Mouse (Mus musculus) spleen, postnatal 14 days (tissue): ENCODE data around the gene Hoxa2.
A peak's percentile ranks its signal among the peaks of the same experiment; 100 is the strongest.

Experiments
- DNase-seq, 2 experiments: peaks; one replicate each; pipeline ENCODE4 v3.0.0; 2021 to 2022; ENCODE audit warnings: low spot score in 2 of 2

The Hoxa2 gene

GRCm38 (mm10) chr6:52164626-52165440 lies at the start of gene Hoxa2:
TSS of gene Hoxa2 (minus strand) at chr6:52164831.
- no peak for DNase-seq

DNA sequence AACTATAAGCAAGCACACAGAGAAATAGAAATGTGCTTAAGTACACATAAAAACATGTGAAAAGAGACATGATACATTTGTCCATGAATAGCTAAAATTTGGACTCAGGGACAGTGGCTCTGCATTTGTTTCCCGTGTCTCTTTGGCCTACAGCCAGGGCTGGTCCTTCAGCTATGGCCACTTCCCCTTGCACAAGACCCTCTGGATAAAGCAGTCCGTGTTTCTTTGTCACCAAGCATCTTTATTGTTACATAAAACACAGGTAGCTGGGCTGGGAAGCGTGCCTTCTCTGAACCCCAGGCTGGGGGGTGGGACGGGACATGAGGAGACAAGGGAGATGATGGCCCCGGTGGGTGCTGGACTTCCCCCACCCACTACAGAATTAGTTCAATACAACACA lies 49.6 kb upstream of the Hoxa2 start:
- DNase-seq, result no peak

DNA sequence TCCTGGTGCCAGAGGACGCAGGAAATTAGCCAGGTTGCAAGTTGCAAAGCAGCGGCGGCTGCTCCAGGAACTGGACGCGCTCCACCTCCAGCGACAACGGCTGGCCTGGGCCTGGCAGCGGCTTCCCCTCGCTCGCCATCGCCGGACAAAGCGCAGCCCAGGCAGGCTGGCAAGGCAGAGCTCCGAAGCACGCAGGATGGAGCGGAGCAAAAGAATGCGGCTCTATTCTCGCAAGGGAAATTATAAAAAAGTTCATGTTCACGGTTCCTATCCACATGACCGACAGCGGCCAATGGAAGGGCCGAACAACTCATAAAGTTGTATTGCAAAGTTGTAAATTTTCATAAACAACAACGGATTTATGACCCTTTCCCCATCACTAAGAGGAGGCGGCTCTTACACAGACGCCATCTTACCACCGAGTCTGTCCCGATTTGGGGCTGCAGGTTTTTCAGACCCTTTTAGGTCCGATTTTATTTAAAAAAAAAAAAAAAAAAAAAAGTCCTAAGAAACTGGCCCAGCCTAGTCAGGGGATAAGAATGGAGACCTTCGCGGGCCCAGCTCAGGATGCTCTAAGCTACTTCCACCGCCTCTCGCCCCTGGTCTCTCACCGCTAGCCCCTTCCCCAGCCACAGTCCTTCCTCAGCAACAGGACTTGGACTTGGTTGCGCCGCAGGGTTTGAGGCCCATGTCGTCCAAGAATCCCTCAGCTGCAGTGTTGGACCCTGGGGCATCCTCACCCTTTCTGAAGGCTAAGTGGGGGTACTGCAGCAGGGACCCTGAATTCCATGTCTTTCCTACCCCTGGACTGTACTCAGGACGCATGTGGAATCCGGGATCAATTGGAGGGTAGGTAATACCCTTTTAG lies 48.7 kb upstream of the Hoxa2 start, which contains the start of the genes Hoxa3 and Gm28308:
Gene Hoxa3, minus strand, starts transcription at position 218 of the 868 bp plus-strand sequence.
Gene Gm28308, minus strand, starts transcription at position 221 of the 868 bp plus-strand sequence.
- DNase-seq, result no peak

DNA sequence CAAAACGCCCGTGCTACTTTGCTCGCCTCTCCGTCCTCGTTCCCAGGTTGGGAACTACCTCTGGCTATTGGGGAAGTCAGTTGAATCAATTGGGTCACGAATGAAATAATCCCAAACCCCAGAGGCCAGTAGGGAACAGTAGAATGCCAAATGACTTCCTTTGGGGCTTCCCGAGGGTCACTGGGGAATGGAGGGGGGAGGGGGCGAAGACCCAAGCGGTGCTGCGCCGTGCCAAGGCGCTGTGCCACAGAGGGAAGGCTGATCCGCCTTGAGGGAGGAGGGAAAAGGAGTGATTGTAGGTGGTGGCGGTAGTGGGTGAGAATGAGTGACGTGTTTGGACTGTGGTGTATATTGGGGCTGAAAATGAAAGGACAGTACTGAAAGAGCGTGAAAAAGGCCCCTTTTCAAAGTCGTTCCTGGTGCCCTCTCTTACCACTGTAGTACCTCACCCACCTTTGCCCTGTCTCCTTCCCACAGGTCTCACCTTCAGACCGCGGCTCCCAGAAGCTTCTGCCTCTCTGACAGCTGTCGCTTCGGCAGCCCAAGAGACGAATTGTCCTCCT lies 48.0 kb upstream of the Hoxa2 start:
- no peak for DNase-seq

DNA sequence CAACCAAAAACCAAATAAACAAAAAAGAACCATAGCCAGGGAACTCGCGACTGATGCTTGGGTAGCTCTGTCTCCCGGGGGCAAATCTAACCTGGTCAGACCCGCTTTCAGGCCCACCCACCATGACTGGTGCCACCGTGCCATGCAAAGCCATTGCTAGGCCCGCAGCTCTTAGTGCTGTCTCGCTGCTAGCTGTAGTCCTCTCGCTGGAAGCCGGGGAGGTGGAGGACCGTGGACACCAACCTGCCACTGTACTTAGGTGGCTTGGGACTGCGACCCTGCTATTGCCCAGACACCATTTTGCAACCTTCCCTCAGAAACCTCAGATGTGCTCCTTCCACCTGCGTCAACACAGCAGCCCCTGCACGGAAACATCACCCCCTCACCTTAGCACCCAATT lies 47.3 kb upstream of the Hoxa2 start:
- DNase-seq, result no peak

DNA sequence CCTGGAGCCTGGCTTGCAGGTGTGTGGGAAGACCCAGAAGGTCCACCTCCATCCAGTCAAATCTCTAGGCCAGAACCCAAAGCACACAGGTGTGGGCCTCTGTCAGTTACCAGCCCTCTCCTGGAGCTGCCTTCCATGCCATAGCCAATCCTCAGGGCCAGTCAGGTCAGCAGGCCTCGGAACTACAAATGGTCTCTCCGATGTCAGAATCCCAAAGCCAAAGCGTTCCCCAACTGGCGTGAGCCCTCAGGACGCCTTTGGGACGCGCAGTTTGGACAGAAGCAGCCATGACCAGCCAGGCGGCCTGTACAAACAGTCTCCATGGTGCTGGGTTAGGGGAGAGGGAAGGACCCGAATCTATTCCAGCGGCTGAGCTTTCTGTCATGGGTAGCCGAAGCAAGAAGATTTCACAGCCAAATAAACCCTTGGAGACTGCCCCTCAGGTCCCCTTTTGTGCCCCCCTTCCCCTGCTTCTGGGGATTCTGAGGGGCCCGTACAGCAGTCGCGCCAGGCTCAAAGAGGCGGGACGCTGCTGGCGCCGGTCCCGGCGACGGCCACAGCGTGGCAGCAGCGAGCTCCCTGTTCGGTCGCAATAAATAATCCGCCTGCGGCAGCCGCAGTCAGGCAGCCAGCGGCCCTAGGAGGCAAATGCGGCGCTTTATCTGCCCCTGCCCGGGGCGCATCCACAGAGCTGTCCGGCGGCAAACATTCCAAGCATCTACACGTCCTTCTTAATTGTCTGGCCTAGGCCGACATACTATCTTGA lies 46.7 kb upstream of the Hoxa2 start:
- DNase-seq, result peak in 1 of 2 experiments; percentile 60

- no peak for DNase-seq
Measured at GRCm38 (mm10) chr6:52209685-52210046, 45.0 kb upstream of the Hoxa2 start.

DNA sequence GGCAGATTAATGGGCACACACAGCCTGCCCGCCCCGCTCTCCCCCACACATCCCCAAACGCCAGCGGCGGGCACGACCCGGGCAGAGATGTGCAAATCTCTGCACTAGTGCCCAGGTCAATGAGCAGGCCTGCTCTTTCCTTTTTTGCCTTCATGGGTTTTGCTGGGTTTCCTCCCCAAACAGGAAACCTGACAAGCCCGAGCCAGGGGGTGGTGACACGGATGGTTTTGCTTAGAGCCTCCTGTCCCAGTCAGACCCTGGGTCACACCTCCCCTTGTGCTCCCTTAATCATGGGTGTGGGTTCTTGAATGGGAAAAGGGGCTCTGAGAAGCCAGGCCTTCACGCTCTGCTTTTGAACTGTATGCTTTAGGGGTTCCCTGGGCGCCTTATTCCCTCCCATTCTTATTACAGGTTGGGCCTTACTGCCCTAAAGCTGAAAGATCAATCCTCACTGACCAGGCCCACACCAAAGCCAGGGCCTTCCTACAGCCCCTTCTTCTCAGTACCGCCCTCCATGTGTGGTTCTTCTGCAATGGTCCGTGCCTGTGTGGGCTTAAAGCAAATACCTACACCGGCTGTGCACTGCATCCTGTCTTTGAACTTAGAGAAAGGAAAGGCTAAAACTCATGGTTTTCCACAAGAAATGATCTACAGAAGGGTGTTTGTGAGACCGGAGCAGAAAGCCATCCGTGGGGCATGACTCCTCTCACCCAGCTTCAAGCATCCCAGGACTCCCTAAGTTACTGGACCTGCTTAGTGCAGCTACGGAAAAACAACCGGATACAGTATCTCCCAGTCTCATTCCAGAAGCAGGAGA lies 44.4 kb upstream of the Hoxa2 start:
- no peak for DNase-seq

GRCm38 (mm10) chr6:52208072-52208867 lies 43.6 kb upstream of the Hoxa2 start, which contains the start of gene Hoxa6:
TSS of gene Hoxa6 (minus strand) at chr6:52208722.
- no peak for DNase-seq

GRCm38 (mm10) chr6:52207684-52207976 lies 43.0 kb upstream of the Hoxa2 start:
- no peak for DNase-seq

GRCm38 (mm10) chr6:52206882-52207683 lies 42.5 kb upstream of the Hoxa2 start:
- no peak for DNase-seq

GRCm38 (mm10) chr6:52205638-52206621 lies 41.3 kb upstream of the Hoxa2 start:
- DNase-seq, result no peak

- no peak for DNase-seq
Measured at GRCm38 (mm10) chr6:52205221-52205620, 40.6 kb upstream of the Hoxa2 start.

DNA sequence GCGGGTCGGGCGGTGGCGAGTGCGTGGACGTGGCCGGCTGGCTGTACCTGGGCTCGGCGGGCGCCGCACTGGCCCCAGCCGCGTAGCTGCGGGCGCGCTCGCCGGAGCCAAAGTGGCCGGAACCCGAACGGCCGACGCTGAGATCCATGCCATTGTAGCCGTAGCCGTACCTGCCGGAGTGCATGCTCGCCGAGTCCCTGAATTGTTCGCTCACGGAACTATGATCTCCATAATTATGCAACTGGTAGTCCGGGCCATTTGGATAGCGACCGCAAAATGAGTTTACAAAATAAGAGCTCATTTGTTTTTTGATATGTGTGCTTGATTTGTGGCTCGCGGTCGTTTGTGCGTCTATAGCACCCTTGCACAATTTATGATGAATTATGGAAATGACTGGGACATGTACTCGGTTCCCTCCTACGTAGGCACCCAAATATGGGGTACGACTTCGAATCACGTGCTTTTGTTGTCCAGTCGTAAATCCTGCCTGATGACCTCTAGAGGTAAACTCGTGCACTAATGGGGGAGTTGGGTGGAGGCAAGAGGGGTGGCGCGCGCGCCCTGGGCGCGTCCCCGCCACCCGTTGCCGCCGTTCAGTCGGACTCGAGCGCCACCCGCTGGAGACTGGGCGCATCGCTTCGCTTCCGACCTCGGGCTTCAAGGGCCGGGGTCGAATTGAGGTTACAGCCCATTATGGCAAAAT lies 39.6 kb upstream of the Hoxa2 start, which contains the start of gene Hoxa5:
Gene Hoxa5, minus strand, starts transcription at position 538 of the 703 bp plus-strand sequence.
- DNase-seq, result no peak

- no peak for DNase-seq
Measured at GRCm38 (mm10) chr6:52203371-52204049, 38.9 kb upstream of the Hoxa2 start.

GRCm38 (mm10) chr6:52203121-52203370 lies 38.4 kb upstream of the Hoxa2 start:
- DNase-seq, result no peak
